Mouse (Mus musculus): ENCODE data around the gene Tmem217. TPM values are rescaled to one million over a fixed set of nuclear protein-coding genes. Genes with fewer than 3 reads are reported as not detected.
"Not testable (repeated sequence)": the region's sequence is repeated elsewhere in the genome, so short reads cannot be mapped to it uniquely, and the experiment has no call there.

The Tmem217 gene
- polyA plus RNA-seq, 1 experiment from 2014 or later = 2.5 TPM

DNA sequence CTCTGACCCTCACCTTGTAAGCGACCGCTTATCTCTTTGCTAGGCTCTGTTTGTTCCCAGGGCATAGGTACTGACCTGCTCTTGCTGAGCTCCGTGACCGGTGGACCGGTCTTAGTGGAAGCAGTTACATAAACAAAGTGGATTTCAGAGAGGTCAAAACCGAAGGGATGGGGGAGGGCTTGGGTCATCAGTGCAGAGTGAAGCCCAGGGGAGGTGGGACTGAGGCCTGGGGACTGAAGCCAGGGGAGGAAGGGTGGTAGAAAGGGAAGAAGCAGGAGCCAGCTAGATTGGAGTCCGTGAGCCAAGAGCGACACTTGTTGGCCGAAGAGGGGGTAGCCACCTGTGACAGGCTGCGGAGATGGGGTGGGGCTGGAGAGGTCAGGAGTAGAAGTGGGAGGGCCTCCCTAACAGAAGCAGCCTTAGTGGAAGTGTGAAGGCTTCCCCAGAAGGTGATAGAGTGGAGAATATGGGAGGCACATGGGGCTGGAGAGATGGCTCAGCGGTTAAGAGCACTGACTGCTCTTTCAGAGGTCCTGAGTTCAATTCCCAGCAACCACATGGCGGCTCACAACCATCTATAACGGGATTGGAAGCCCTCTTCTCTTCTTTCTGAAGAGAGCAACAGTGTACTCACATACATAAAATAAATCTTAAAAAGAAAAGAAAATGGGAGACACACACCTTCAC lies 39.0 kb downstream of the Tmem217 start:
- DNase-seq (ENCODE audit: low spot score) = peak; percentile 77
- Histone ChIP-seq H3K9me3 (no peaks in the 10 kb centered on the region), H3K27me3 (ENCODE audit: insufficient read depth, poor library complexity, severe bottlenecking) (no peaks in the 10 kb centered on the region), H3K27ac (peak overlapping the region; percentile 69), H3K4me3 (no peak overlapping the region), H3K4me1 (replicated peaks) (peaks cover 14% of the 10 kb centered on the region; the same call in 1 of the 2 replicates), H3K36me3 (no peaks in the 10 kb centered on the region)
- WGBS = 40% methylated on average over 13 of the region's 13 CpGs

DNA sequence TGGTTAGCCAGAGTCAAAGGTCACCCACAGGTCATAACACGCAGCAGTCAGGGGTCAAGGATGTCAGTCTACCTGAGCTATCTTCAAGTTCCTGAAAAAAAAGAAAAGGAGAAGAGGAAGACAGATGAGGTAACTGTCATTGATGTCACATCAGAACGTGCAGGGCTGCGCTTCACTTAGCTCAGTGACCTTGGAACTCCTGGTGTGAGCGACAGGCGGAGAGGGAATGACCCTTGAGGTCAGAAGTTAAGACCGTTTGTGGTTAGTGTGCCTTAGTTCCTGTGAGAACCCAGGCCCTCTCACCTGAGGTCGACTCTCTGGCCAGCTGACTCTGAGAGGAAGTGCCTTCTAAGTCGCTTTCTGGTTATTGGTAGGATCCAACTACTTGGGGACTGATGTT lies 41.5 kb downstream of the Tmem217 start:
- 63% methylated on average over 8 of the region's 8 CpGs for WGBS

DNA sequence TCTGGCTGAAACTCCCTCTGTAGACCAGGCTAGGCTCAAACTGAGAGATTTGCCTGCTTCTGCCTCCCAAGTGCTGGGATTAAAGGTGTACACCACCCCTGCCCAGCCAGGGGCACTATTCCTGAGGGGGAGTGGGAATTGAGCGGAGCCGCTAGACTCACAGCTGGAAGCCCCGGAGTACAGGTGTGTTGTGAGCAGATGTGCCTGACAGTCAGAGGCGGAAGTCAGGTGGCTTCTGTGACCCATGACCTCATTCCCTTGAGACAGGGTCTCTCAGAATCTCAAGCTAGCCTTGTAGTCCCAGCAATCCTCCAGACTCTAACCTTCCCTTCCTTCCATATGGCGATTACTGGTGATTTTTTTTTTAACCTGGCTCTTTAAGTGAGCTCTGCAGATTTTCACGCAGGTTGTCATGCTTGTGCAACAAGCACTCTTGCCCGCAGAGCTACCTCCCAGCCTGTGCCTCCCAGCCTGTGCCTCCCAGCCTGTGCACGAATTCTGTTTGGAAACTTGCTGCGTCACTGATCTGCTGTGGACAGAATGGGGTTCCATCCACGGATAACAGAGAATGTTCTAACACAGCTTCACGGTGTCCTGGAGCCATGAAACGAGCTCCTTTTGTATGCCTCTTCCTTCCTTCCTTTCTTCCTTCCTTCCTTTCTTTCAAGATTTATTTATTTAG lies 43.1 kb downstream of the Tmem217 start:
- Histone ChIP-seq H3K4me1 (replicated peaks) (peaks cover 14% of the 10 kb centered on the region; the same call in 1 of the 2 replicates), H3K9me3 (no peaks in the 10 kb centered on the region), H3K4me3 (no peak overlapping the region), H3K36me3 (no peaks in the 10 kb centered on the region), H3K27ac (no peak overlapping the region), H3K27me3 (ENCODE audit: insufficient read depth, poor library complexity, severe bottlenecking) (no peaks in the 10 kb centered on the region)
- WGBS = 74% methylated on average over 12 of the region's 12 CpGs
- no peak for DNase-seq (ENCODE audit: low spot score)

More for the DNA sequence above, 41.5 kb downstream of the Tmem217 start:
- Histone ChIP-seq H3K27ac (no peak overlapping the region), H3K9me3 (no peaks in the 10 kb centered on the region), H3K27me3 (ENCODE audit: insufficient read depth, poor library complexity, severe bottlenecking) (no peaks in the 10 kb centered on the region), H3K4me1 (replicated peaks) (peaks cover 14% of the 10 kb centered on the region; the same call in 1 of the 2 replicates), H3K36me3 (no peaks in the 10 kb centered on the region), H3K4me3 (no peak overlapping the region)
- DNase-seq (ENCODE audit: low spot score) = no peak

DNA sequence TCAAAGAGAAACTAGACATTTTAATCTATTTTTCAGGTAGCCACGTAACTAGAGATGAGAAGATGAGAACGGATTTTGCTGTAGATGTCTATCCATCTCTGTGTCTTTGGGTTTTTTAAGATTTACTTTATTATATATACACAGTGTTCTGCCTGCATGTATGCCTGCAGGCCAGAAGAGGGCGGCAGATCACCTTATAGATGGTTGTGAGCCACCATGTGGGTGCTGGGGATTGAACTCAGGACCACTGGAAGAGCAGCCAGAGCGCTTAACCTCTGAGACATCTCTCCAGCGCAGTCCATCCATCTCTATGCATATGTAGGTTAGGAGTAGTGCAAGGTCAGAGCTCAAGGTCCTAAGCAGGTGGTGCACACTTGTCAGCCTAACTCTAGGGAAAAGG lies 48.5 kb downstream of the Tmem217 start:
- Histone ChIP-seq H3K27ac (no peak overlapping the region), H3K9me3 (no peaks in the 10 kb centered on the region), H3K36me3 (no peaks in the 10 kb centered on the region), H3K27me3 (ENCODE audit: insufficient read depth, poor library complexity, severe bottlenecking) (peaks cover 14% of the 10 kb centered on the region), H3K4me1 (replicated peaks) (peaks cover 9% of the 10 kb centered on the region), H3K4me3 (no peak overlapping the region)
- 81% methylated on average over 5 of the region's 5 CpGs for WGBS
- DNase-seq (ENCODE audit: low spot score) = no peak

DNA sequence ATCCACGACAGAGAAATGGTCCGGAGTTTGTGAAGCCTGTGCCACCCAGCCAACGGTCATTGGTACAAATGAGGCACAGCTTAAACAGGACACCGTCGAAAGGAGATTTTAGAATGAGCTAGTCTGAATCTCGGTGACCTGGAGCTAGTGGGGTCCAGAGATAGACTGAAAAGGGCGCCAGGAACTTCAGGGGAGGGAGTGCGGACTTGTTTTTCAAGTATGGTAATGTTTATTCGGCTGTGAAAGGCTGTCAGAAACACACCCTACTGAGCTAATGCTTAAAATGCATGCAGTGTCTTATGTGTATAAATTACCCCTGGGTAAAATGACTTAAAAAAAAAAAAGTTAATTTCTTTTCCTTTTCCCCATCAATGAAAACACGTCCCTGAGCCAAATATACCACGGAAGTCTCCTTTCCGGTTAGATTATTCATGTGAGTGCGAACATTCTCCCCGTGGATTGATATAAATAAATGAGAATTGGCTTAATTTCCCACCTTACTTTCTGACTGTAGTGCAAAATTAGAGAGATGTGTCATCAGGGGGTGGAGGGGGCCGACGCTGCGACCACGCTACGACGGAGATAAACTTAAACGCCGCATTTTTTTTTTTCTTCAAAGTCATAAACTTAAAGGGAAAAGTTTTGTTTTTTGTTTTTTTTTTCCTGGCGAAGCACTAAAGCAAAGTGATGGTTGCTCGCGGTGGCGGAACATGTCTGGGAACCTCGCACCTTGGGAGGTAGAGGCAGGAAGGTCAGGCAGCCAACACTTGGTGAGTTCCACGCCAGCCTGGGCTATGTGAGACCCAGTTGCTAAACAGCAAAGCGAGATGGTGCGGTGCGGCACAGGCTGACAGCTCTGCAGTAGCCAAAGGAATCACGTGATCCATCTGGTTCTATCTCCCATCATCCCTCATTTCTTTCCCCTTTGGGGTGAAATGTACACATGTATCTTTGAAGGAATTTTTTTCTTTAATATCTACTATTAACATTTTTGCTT lies 49.2 kb downstream of the Tmem217 start:
- 17% methylated on average over 32 of the region's 32 CpGs for WGBS
- no peak for DNase-seq (ENCODE audit: low spot score)
- H3K9me3 ChIP-seq = no peaks in the 10 kb centered on the region
- H3K27ac ChIP-seq = no peak overlapping the region
- peaks cover 15% of the 10 kb centered on the region for H3K4me1 ChIP-seq (replicated peaks)
- H3K36me3 ChIP-seq = no peaks in the 10 kb centered on the region
- H3K27me3 ChIP-seq (ENCODE audit: insufficient read depth, poor library complexity, severe bottlenecking) = peaks cover 14% of the 10 kb centered on the region
- H3K4me3 ChIP-seq = no peak overlapping the region

DNA sequence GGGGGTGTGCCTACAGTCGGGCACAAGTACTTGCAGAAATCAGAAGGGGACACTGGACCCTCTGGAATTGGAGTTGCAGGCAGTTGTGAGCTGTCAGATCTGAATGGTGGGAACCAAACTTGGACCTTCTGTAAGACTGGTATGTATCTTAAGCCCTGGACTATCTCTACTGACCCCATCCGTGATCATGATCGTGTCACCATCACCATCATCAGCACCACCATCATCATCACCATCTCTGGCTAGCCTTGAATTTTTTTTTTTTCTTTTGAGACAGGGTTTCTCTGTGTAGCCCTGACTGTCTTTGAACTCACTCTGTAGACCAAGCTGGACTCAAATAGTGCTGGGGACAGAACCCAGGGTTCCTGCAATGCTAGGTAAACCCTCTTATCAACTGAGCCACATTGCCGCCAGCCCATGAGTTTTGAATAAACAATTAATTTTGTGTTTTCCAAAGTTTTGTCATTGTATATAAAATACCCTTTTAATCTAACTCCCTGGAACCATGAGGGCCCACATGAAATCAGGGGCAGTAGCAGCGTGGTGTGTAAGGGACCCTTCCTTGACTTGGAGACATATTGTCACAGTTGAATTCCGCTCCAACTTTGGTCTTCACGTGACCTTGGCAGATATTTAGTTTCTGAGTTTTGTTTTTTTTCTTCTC lies 50.0 kb downstream of the Tmem217 start:
- peaks cover 14% of the 10 kb centered on the region for H3K27me3 ChIP-seq (ENCODE audit: insufficient read depth, poor library complexity, severe bottlenecking)
- no peak overlapping the region for H3K4me3 ChIP-seq
- H3K4me1 ChIP-seq (replicated peaks) = peaks cover 16% of the 10 kb centered on the region
- H3K27ac ChIP-seq = no peak overlapping the region
- H3K36me3 ChIP-seq = no peaks in the 10 kb centered on the region
- DNase-seq (ENCODE audit: low spot score) = no peak
- WGBS = 78% methylated on average over 7 of the region's 7 CpGs
- H3K9me3 ChIP-seq = no peaks in the 10 kb centered on the region

DNA sequence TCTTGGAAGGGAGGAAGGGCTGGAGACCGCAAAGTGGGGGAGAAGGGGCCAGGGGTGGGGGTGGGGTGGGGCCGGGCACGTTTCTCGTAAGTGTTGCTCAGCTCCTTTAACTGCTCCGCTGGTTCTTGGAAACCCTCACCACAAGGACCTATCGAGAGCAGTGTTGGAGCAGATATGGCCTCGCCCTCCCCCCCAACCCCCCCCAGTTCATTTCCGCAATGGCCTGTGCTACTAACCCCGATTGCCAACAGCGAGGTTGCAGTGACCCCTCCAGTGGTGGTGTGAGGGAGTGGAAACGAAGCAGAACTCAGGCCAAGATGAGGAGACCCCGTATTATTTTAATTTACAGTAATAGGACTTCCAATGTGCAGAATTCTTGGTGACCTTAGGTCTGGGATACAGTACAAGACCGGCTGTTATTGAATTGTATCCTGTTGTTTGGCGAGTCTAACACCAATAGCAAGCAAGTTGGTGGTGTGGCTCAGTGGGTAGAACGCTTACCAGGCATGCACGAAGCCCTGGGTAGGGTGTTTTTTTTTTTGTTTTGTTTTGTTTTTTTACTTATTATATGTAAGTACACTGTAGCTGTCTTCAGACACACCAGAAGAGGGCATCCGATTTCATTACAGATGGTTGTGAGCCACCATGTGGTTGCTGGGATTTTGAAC lies 51.2 kb downstream of the Tmem217 start:
- H3K36me3 ChIP-seq = peaks cover 10% of the 10 kb centered on the region; the same call in 1 of the 2 replicates
- WGBS = 79% methylated on average over 17 of the region's 17 CpGs
- peaks cover 14% of the 10 kb centered on the region for H3K27me3 ChIP-seq (ENCODE audit: insufficient read depth, poor library complexity, severe bottlenecking)
- DNase-seq (ENCODE audit: low spot score) = no peak
- no peak overlapping the region for H3K27ac ChIP-seq
- peaks cover 16% of the 10 kb centered on the region for H3K4me1 ChIP-seq (replicated peaks)
- no peaks in the 10 kb centered on the region for H3K9me3 ChIP-seq
- H3K4me3 ChIP-seq = no peak overlapping the region

DNA sequence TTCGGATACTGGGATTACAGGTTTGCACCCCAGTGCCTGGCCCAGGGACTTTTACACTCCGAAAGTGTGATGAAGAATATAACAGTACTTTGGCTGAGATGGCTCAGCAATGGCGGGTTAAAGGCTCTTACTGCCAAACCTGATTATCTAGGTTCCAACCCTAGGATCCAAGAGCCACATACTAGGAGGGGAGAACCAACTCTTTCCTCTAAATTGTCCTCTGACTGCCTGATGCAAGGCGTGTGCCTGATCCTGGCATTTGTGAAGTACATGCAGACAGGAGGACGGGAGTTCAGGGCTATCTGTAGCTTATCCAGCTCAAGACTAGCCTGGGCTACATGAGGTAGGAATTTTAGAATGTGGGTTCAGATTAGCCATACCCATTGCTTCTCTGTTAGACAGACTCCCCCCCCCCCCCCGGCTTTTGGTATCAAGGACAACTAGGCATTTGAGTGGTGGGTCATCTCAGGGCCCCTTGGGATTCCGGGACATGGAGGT lies 51.9 kb downstream of the Tmem217 start:
- H3K27ac ChIP-seq = peak overlapping the region; percentile 41; the same call in 1 of the 2 replicates
- 83% methylated on average over 7 of the region's 7 CpGs for WGBS
- H3K27me3 ChIP-seq (ENCODE audit: insufficient read depth, poor library complexity, severe bottlenecking) = peaks cover 14% of the 10 kb centered on the region
- DNase-seq (ENCODE audit: low spot score) = no peak
- H3K4me3 ChIP-seq = no peak overlapping the region
- H3K36me3 ChIP-seq = peaks cover 12% of the 10 kb centered on the region; the same call in 1 of the 2 replicates
- peaks cover 16% of the 10 kb centered on the region for H3K4me1 ChIP-seq (replicated peaks)
- H3K9me3 ChIP-seq = no peaks in the 10 kb centered on the region

DNA sequence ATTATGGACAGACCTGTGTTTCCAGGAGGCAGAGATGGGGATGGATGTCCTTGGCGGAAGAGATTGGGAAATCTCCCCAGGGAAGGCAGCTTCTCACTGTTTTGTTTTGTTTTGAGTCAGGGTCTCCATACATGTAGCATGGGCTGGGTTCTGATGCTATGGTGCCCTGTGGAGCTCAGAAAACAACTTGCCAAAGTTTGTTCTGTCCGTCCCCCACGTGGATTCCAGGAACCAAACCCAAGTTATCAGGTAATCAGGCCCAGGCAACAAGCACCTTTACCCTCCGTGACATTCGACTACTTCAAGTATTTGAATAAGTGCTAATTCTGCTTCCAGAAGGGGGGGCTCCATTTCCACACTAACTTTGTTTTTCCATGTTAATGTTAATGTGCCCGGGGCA lies 52.7 kb downstream of the Tmem217 start:
- Histone ChIP-seq H3K4me1 (replicated peaks) (peaks cover 22% of the 10 kb centered on the region), H3K27me3 (ENCODE audit: insufficient read depth, poor library complexity, severe bottlenecking) (peaks cover 14% of the 10 kb centered on the region), H3K36me3 (peaks cover 19% of the 10 kb centered on the region), H3K9me3 (no peaks in the 10 kb centered on the region), H3K4me3 (no peak overlapping the region), H3K27ac (no peak overlapping the region)
- WGBS = 72% methylated on average over 6 of the region's 6 CpGs
- DNase-seq (ENCODE audit: low spot score) = no peak

DNA sequence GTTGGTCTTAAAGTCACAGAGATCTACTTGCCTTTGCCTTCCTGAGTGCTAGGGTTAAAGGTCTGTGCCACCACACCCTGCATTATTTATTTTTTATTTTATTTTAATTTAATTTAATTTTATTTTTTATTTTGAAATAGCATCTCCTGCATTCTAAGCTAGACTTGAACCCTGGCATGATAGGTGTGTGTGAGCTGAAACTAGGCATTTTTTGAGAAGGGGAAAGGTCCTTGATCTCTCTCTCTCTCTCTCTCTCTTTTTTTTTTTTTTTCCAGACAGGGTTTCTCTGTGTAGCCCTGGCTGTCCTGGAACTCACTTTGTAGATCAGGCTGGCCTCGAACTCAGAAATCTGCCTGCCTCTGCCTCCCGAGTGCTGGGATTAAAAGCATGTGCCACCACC lies 53.2 kb downstream of the Tmem217 start:
- peaks cover 14% of the 10 kb centered on the region for H3K27me3 ChIP-seq (ENCODE audit: insufficient read depth, poor library complexity, severe bottlenecking)
- 90% methylated on average over 2 of the region's 2 CpGs for WGBS

DNA sequence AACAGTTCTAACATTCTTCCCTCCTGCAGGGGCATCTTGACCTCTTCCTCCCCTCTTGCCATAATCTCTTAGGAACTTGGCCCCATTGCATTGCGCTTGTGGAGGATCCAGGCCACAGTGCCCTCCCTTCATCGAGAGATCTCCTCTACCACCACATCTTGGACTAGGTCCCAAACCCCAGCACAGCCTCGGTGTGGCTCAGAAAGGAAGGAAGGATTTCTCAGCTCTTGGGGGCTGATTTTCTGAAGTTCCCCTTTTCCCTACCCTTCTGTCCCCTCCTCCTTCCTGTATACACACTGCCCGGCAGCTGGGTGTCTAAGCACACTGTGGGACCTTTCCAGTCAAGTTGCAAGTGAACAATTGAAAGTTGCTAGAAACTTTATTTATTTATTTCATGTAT lies 54.2 kb downstream of the Tmem217 start:
- Histone ChIP-seq H3K4me1 (replicated peaks) (peaks cover 34% of the 10 kb centered on the region), H3K4me3 (no peak overlapping the region), H3K36me3 (peaks cover 31% of the 10 kb centered on the region), H3K9me3 (no peaks in the 10 kb centered on the region), H3K27ac (no peak overlapping the region), H3K27me3 (ENCODE audit: insufficient read depth, poor library complexity, severe bottlenecking) (peaks cover 12% of the 10 kb centered on the region)
- 71% methylated on average over 4 of the region's 4 CpGs for WGBS
- no peak for DNase-seq (ENCODE audit: low spot score)

More for the DNA sequence above, 53.2 kb downstream of the Tmem217 start:
- not testable (repeated sequence) for DNase-seq (ENCODE audit: low spot score); H3K4me3 ChIP-seq; H3K27ac ChIP-seq; H3K9me3 ChIP-seq
- peaks cover 28% of the 10 kb centered on the region for H3K4me1 ChIP-seq (replicated peaks)
- peaks cover 25% of the 10 kb centered on the region for H3K36me3 ChIP-seq
